Mouse (Mus musculus) cerebellum, adult 8-10 months (tissue): Measurements from ENCODE around the gene Adad2.

Experiments used
- DNase-seq: peaks from one replicate; pipeline ENCODE4 v3.0.0; 2022

Adad2 gene

GRCm38 (mm10) chr8:119612471-119612870 is at the start of gene Adad2:
Gene Adad2, plus strand, starts transcription at chr8:119612747.
- DNase-seq: no peak

- no peak for DNase-seq
These were observed 48.7 kb upstream of the Adad2 start for GRCm38 (mm10) chr8:119563849-119564251.

GRCm38 (mm10) chr8:119566367-119566766 is 46.2 kb upstream of the Adad2 start:
- no peak for DNase-seq

GRCm38 (mm10) chr8:119568251-119568650 is 44.3 kb upstream of the Adad2 start:
- DNase-seq: no peak

GRCm38 (mm10) chr8:119568951-119569350 is 43.6 kb upstream of the Adad2 start:
- DNase-seq: no peak

- DNase-seq: no peak
These were observed 42.7 kb upstream of the Adad2 start for GRCm38 (mm10) chr8:119569881-119570280.

- no peak for DNase-seq
These were observed 41.4 kb upstream of the Adad2 start for GRCm38 (mm10) chr8:119571135-119571534.

- no peak for DNase-seq
These were observed 40.1 kb upstream of the Adad2 start for GRCm38 (mm10) chr8:119572411-119572810.

- peak; percentile 97 for DNase-seq
These were observed 37.8 kb upstream of the Adad2 start, which contains the start of the genes Hsdl1 and Dnaaf1 for GRCm38 (mm10) chr8:119574437-119575365. Gene Hsdl1, minus strand, starts transcription at chr8:119575183. Gene Dnaaf1, plus strand, starts transcription at chr8:119575235.

GRCm38 (mm10) chr8:119575366-119575726 is 37.2 kb upstream of the Adad2 start:
- DNase-seq: no peak

GRCm38 (mm10) chr8:119579096-119579495 is 33.5 kb upstream of the Adad2 start:
- no peak for DNase-seq

- no peak for DNase-seq
These were observed 31.9 kb upstream of the Adad2 start for GRCm38 (mm10) chr8:119580441-119581161.

- no peak for DNase-seq
These were observed 26.6 kb upstream of the Adad2 start for GRCm38 (mm10) chr8:119585901-119586300.

GRCm38 (mm10) chr8:119588321-119588720 is 24.2 kb upstream of the Adad2 start:
- no peak for DNase-seq

- DNase-seq: no peak
These were observed 23.7 kb upstream of the Adad2 start for GRCm38 (mm10) chr8:119588844-119589243.

GRCm38 (mm10) chr8:119590348-119590747 is 22.2 kb upstream of the Adad2 start:
- no peak for DNase-seq

- no peak for DNase-seq
These were observed 21.1 kb upstream of the Adad2 start for GRCm38 (mm10) chr8:119591456-119591855.

GRCm38 (mm10) chr8:119603771-119604170 is 8.8 kb upstream of the Adad2 start:
- DNase-seq: no peak

GRCm38 (mm10) chr8:119604398-119604803 is 8.1 kb upstream of the Adad2 start:
- no peak for DNase-seq

GRCm38 (mm10) chr8:119604996-119605395 is 7.6 kb upstream of the Adad2 start, which contains the start of gene Taf1c:
Gene Taf1c, minus strand, starts transcription at chr8:119605222.
- peak; percentile 94 for DNase-seq

- DNase-seq: no peak
These were observed 6.3 kb upstream of the Adad2 start for GRCm38 (mm10) chr8:119606224-119606623.

- DNase-seq: no peak
These were observed 2.5 kb downstream of the Adad2 start for GRCm38 (mm10) chr8:119615096-119615495.

- DNase-seq: no peak
These were observed 3.8 kb downstream of the Adad2 start for GRCm38 (mm10) chr8:119616358-119616757.

GRCm38 (mm10) chr8:119616811-119617210 is 4.3 kb downstream of the Adad2 start:
- DNase-seq: no peak
